Mouse (Mus musculus) retina, embryonic 14.5 days (tissue): ENCODE measurements at regions not wholly inside any gene's neighbourhood (a gene's known extent, or its start where the extent isn't known, plus 50 kb on each side); places are given as distances from the start of the nearest gene placed in this dataset.

Experiments used
- DNase-seq: peaks from one replicate; pipeline ENCODE4 v3.0.0-alpha.2; 2015; ENCODE audit warnings: low spot score

DNA sequence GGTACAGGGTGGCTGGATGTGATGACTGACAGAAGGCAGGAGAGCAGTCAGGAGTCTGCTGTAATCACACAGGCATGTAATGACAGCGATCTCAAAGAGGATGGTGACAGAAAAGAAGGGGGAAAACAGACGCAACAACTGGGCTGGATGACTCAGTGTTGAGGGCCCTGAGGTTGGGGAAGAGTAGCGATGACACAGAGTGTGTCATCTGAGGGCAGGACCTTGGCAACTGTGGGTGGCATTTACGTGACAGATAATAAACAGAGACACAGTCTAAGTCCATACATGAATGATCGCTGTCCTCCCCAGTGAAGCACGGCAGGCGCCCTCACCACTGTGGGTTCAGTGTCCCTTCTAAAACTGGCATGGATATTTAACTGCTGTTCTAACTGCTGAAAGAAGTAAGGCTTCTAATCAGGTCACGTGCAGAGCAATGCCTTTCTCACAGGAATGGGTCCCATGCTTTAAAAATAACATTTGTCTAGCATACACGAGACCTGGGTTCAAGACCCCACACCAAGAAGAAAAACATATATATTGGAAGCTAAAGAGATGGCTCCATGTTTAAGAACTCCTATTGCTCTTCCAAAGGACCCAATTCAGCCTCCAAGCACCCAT lies 163.8 kb upstream of the Zfp703 start:
- DNase-seq: no peak

DNA sequence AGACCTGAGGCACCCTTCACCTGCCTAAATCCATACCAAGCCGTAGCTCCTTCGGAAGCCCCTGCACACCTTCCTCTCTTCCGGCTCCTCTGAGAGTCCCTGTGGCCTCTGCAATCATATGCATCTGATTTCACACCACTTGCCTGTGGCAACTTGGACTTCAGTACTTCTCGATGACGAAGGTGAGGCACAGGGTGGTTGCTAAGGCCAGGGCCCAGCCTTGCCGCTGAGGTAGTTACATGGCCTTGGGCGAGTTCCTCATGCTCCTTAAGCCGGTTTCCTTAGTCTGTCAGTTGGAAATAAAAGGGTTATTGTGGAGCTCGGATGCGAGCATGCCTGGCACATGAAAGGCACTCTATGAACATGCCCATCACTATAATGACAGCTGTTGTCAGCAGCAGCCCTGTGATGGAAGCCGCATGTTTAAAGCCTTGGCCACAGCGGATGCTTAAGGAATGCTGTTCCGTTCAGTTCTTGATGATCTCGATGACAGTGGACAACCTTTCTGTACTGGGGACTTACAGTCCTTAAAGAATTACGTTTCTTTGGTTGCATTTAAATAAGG lies 162.0 kb upstream of the Zfp703 start:
- DNase-seq: no peak

DNA sequence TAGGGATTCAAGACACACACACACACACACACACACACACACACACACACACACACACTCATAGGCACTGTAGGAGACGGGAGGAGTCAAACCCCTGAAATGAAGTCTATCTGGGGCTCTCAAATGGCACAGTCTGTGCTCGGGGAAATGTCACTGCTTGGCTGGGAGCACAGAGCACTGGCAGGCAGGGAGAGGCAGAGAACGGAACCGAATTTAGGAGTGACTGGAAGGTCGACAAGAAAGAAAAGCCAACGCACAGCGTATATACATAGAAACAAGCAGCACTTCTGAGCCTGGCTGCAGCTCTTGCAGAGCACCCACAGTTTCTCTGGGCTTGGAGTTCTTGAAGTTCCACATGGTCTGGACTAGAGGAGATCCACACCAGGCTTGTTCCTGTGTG lies 160.1 kb upstream of the Zfp703 start:
- no peak for DNase-seq

DNA sequence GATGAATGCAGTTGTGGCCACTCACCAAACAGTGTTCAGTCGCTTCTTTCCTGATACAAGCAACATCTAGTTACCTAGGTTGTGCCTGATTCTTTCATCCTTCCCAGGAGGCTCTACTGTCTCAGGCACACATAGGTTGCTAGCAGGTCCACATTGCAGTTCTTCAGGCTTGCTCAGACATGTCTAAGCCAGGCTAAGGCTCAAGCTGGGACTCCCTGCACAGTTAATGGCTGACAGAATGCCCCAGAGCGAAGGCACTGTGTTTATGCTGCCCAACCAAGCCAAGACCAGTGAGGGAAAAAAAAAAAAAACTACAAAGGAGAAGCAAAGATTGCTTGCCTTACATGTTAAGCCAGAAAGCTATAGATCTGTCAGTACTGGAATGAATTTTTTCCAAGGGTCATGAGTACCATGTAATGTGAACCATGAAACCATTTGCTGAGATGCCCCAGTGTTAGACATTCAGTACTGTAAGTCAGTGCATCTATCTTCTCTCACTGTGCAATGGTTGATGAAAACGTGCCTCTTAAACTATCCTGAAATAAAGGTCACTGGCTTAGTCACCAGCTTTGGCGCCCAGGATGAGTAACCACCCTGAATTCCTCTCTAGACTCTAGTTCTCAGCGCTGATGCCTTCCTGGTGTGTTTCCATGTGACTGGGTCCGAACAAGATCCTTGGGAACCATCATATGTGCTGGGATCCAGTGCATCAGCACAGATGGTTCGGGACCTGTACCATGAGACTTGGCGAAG lies 152.8 kb upstream of the Zfp703 start:
- DNase-seq: no peak

DNA sequence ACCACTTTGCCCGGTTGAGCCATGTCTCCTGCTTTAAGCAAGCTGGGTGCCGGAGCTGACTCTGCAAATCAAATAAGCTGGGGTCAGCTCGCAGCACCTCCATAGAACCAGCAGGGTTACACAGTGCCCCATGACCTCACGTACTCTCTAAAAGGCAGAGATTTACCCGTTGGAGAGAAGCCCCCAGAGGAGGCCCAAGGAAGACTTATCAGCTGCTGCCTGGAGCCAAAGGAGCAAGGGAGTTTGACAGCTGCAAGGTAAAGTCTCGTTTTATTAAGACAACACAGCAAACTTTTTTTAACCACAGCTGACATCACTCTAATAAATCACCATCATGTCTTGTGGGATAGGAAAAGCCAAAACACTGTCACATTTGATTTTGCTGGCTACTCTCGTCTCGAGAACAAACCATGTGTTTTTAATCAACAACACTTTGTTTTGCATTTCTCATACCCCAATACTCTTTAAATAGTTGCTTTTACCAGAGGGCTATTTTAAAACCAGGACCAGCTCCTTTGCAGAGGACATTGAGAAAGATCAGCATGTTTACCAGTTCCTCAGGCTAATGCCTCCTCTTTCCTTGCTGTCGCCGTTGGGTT lies 148.7 kb upstream of the Zfp703 start:
- no peak for DNase-seq

DNA sequence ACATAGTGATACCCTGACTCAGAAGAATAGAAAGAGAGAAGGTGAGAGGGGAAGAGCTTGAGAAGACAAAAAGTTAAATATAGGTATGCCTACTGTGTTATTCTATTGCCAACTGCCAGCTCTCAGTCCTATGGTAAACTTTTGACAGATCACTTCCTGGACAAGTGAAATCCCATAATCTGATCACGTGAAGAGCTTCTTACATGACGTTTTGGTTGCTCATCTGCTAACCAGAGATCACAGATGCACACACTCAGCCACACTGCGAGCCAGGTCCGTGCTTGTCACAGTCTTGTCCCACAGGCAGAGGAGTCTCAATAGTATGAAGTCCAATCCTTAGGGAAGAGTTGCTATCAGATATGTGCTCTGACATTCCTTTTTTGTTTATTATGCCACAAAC lies 147.8 kb upstream of the Zfp703 start:
- DNase-seq: no peak

DNA sequence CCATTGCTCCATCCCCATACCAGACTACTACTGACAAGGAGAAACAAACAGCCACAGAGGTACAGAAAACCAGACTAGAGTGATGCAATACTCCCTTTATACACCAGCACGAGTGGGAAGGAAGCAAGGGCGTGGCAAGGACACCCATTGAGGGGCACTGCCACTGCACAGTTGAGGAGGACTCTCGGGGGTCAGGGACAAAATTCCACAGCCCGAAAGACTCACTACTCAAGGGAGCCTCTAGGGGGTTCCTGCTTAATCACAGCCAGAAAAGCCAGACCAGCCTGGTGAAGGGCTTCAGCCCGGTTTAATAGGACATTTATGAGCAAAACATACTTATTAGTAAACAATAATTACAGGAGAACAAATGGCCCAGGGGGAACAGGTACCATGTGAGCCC lies 146.0 kb upstream of the Zfp703 start:
- DNase-seq: peak; percentile 53

DNA sequence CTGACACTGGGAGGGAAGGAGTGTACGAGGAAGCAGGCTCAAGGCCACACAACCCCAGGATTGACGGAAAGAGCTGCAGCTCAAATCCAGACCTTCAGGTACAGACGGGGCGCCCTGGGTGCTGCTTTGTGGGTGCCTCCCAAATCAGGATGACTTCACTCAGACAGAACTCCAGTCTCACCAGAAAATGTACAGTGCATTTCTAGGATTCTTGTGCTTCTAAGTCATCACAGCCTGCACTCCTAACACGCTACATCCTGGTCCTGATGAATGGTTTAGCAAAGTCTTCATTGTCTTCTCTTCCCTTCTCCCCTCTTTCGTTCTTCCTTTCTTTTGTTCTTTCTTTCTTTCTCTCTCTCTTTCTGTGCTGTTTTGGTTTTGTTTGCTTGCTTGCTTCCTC lies 145.3 kb upstream of the Zfp703 start:
- DNase-seq: no peak

DNA sequence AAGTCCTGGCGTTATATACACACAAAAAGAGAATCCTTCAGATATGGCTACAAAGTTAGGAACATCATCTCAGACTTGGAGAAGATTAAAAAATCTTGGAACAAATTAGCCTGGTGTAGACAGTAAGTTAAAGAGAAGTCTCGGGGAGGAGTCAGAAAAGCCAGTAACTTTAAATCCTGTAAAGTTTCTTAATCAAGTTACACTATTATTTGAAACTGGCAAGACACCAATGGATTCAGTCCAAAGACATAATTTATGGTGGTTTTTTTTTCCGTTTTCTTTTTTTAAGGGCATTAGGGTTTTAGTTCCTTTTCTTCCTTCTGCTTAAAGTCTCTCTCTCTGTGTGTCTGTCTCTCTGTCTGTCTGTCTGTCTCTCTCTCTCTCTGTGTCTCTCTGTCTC lies 144.6 kb upstream of the Zfp703 start:
- no peak for DNase-seq

DNA sequence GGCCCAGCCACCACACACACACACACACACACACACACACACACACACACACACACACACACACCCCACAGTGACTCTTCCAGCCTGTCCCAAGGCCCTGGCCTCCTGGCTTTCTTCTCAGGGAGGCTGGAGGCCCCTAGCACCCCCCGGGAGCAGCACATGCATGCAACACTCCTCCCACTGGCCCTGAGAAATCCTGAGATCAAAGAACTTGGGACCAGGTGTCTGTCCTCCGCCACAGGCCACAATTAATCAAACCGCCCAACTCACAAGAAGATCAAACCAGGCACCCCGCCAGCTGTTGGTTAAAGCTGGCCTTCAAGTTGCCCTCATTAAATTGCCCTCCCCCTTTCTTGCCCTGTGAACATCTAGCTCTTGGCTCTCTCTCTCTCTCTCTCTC lies 143.8 kb upstream of the Zfp703 start:
- peak; percentile 63 for DNase-seq

DNA sequence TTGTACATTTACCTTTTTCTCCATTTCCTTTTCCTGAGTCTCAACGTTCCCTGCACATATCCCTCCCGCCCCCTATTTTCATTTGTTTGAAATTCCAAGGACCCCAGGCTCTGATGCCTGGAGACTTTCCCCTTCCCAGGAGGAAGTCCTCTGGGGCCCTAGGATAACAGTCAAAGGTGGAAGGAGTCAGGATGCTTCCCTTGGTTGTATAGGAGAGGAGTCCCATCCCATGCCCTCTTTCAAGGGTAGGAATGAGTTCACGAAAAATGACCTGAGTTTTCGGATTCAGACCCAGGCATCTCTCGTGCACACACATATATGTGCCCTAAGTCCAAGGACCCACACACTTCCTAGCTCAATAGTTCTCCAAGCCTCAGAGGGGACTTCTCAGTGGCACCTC lies 143.3 kb upstream of the Zfp703 start:
- DNase-seq: no peak

DNA sequence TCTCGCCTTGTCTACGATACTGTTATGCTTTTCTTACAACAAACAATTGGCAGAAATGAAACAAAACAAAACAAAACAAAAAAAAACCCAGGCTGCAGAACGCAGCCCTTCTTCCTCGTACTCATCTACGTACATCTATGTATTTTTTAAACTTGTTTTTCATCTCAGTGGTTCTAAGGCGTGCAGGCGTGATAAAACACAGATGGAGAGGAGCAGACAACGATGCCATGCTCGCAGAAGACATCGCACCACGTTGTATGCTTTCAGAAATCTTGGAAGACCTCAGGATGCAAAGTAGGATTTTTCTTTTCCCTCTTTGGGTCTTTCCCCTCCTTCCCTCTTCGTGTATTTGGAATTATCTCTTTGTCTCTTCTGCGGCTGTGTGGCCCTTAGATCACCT lies 142.5 kb upstream of the Zfp703 start:
- no peak for DNase-seq

DNA sequence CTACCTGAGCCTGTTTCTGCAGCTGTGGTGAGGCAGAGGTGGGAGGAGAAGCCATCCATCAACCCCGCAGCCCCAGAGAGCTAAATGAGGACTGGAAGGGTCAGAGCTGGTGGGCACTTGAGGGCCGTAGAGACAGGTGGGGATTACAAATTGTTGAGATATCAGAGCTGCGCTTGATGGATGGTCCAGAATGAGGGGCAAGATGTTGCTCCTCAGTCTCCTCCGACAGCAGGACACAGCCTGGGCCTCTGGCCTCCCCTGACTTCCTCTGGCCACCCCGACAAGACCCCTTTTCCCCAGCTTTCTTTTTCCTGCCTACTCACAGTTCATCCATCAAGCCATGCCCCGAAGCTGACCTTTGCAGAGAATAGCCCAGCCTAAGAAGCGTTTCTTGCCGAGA lies 142.0 kb upstream of the Zfp703 start:
- no peak for DNase-seq

DNA sequence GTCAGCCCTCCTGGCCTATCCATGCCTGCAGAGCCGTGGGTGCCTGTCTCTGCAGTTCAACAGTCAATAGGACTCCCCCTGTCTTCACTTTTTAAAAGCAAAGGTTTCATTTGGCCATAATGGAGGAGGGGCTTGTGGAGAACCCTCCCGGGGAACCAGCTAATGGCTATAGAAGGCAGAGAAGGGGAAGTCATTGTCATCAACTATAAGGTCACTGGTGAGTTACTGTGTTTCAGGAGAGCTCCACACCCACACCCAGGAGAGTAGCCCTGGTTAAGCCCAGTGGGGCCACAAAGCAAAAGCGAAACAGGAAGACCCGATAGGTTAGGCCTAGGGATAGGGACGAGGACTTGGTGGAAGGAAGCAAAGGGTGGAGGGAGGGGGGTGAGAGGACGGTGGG lies 141.5 kb upstream of the Zfp703 start:
- no peak for DNase-seq

DNA sequence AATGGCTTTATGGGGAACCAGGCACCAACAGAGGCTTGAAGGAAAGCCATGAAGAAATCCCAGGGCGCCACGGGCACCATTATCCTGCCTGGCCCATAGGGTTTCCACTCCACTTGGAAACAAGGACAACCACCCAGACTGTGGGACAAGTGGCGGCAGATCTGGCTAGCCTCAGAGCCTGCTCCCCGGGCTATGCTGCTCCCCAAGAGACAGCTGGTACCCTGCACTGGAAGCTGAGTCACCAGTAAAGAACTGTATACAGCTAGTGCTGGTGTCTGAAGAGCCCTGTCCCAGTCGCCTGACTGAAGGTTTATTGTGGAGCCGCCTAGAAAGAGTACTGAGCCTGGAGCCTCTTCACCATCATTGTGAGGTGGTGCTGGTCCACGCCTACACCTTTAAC lies 140.6 kb upstream of the Zfp703 start:
- no peak for DNase-seq

DNA sequence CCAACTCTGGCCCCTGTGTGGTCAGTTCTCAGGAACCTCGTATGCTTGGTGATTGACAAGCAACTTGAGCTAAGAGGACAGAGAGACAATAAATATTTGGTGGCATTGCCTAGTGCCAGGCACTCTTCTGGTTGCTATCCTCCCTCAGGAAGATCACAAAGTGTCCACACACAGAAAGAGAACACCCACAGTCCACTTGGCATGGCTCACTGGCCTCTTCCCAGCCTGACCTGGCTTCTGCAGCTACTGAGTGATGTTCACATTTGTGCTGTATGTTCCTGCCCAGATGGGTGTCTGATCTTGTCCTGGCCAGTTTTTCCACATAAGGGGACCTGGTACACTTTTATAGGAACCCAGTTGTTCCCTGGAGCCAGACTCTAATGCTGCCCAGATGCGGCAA lies 136.8 kb upstream of the Zfp703 start:
- no peak for DNase-seq

DNA sequence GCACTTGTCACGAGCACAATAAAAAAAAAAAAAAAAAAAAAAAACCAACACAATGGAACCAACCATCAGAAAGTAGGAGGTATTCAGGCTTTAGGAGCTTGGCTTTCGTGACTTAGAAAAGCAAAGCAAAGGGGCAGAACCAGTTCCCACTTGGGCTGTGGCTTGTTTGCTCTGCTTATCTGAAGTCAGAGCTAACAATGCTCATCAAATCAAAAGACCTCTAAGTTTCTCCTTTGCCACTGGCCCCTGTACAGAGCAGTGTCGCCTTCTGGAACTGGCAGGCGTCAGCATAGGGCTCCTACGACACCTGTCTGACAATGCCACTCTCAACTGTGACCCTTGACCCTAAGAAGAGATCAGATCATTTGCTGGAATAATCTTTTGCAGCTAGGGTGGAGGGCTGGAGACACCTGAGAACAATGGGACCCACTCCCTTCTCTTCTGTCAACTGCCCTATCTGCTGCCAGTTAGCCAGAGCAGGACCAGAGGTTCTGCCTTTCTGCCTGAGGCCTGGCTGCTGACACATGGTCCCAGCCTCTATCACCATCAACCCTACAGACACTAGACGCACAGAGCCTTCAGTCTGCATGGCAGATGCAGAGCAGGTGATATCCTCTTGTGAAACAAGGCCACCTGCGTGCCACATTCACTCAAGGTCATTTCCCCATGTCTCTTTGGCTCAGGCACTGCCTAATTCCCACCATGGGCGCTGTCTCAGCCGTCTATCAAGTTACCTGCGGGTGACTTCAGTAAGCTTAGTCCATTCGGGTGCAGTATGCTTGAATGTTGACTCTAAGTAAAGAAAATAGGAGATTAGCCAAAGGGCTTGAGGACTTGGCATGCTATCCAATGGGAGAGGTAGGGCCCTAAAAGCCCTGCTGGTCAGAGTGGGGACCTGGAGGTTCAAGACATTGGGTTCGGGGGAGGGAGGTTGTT lies 136.1 kb upstream of the Zfp703 start:
- no peak for DNase-seq

DNA sequence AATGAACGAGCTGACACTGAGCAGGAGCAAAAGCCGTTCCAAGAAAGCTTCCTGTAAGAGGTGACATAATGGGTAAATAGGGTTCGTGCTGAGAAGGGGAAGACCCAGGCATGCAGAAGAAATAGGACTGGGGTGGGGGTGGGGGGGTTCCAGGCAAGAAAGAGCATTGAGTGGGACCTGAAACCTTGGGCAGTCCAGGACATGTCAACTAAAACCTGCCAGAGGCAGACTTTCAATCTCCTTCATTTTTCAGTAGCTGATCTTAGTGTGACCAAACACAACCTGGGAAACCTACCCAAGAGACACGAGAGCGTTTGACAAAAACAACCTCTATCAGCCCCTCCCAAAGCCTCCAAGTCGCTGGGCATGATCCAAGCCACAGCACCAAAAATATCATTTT lies 133.4 kb upstream of the Zfp703 start:
- DNase-seq: no peak

DNA sequence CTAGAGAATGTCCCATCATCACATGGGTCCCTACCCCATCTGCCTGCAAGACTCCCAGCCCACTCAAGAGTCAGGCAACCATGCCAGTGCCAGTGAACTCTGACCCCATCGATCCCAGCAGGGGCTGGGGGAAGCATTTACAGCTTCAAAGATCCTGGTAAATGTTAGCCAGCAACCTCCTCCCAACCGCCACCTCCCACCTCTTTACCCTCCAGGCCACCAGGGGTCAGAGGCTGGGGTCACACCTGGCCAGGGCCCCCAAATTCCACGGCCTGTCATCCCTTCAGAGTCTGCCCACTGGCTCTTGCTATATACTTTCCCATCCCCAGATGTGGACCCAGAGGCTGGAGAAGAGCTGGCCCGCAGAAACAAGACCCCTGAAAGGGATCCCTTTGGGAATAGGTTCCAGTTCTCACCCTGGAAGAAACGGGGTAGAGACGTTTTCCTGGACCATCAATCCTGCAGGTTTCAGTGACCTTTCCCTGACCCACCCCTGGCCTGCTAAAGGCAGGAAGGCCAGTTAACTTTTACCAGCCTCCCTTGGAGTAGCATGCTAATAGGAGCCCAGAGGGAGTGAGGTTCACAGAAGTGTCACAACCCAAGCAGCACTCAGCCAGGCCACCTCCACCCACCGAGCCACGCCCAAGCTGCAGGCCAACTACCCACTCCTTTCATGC lies 132.9 kb upstream of the Zfp703 start:
- no peak for DNase-seq

DNA sequence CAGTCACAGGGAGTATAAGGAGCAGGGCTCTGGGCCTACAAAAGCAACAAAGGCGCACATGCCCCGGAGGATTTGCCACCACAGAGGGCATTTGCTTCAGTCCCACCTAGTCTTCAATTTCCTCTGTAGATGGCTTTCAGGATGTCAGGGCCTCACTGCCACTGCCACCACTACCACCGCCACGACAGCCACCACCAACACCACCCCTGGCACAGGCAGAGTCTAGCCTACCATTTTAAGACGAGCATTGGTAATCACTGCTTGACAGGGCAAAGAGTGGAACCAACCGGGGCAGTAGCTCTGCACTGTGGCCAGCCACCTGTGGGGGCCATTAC lies 132.3 kb upstream of the Zfp703 start:
- DNase-seq: no peak

DNA sequence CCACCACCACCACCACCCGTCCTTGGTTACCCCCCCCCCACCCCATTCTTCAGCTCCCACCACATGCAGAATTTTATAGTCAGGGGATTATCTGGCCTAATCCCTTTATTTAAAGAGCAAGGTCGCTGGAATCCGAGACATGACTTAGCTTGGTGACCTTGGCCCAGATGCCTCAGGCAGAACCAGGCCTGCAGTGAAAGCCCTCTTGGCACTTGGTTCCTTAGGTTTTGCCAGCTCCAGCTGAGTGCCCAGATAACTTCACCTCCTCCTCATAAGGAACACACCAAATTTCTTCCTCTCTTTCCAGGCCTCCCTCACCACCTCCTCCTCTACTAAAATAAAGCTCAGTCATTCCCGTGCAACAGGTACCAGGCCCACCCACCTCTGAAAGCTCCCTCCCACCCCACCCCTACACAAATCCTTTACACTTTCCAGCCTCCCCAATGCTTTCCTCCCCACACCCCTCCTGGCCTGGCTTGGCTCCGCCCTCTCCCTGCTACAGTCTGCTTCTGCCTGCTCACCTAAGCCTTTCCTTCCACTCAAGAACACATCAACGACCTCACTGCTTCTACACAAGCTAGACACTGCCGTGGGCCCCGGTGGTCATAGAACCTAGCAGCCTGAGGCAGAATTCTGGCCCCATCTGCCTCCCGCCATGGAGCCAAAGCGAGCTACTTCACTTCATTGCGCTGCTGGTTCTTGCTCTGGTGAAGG lies 131.5 kb upstream of the Zfp703 start:
- no peak for DNase-seq
